Mouse (Mus musculus): Measurements from ENCODE around the gene Mfap4.

- TF ChIP-seq CTCF (IDR thresholded peaks at IDR 0.05; ENCODE audit: insufficient read depth, low read length), result no peak
- no peak for TF ChIP-seq POLR2A (IDR thresholded peaks at IDR 0.05; ENCODE audit: borderline replicate concordance, extremely low read depth, low read depth, low read length)
Observed at GRCm38 (mm10) chr11:61484256-61484612, 997 bp upstream of the Mfap4 start.

All from lung, adult 2 months (tissue).